Mouse (Mus musculus) thymus, adult 2 months (tissue): Measurements from ENCODE around the gene Prrc2b. TPM values are rescaled to one million over a fixed set of nuclear protein-coding genes. Genes with fewer than 3 reads are reported as not detected.
A peak's percentile ranks its signal among the peaks of the same experiment; 100 is the strongest.

Experiments used
- DNase-seq: peaks from one replicate; pipeline ENCODE4 v3.0.0; 2021
- H3K27ac ChIP-seq: fragments of 200-500 bp; 2 replicates; pipeline ENCODE4 v1.5.1; 2012; ENCODE audit warnings: low read length, control low read depth; ENCODE audit not compliant: control insufficient read depth, insufficient read depth
- H3K27me3 ChIP-seq: fragments of 200-500 bp; 2 replicates; pipeline ENCODE4 v1.6.1; 2012; ENCODE audit warnings: mild to moderate bottlenecking, low read length, moderate library complexity, mixed read lengths; ENCODE audit not compliant: control insufficient read depth, insufficient read depth
- H3K36me3 ChIP-seq: fragments of 200-500 bp; 2 replicates; pipeline ENCODE4 v1.6.1; 2012; ENCODE audit warnings: mild to moderate bottlenecking, low read length, moderate library complexity; ENCODE audit not compliant: control insufficient read depth, insufficient read depth
- H3K4me1 ChIP-seq: fragments of 200-500 bp; replicated peaks from 2 replicates; pipeline ENCODE4 v1.6.1; 2012; ENCODE audit warnings: low read length; ENCODE audit not compliant: control insufficient read depth, insufficient read depth
- H3K4me3 ChIP-seq: fragments of 200-500 bp; 2 replicates; pipeline ENCODE4 v1.5.1; 2012; ENCODE audit warnings: mild to moderate bottlenecking, low read length, control low read depth, moderate library complexity; ENCODE audit not compliant: control insufficient read depth, insufficient read depth
- CTCF ChIP-seq: fragments of 200-500 bp; IDR thresholded peaks from 2 replicates; pipeline ENCODE4 v1.5.1; 2012; ENCODE audit warnings: mild to moderate bottlenecking, control low read depth, low read length, moderate library complexity, borderline replicate concordance; ENCODE audit not compliant: control insufficient read depth, poor library complexity, insufficient read depth; ENCODE audit errors: extremely low read depth
- POLR2A ChIP-seq: fragments of 200-500 bp; IDR thresholded peaks from 2 replicates; pipeline ENCODE4 v1.6.1; 2012; ENCODE audit warnings: mild to moderate bottlenecking, low read length, control low read depth, moderate library complexity; ENCODE audit not compliant: control insufficient read depth, poor library complexity, insufficient read depth; ENCODE audit errors: extremely low read depth
- WGBS: fragments of 180-500 bp; shearing (Covaris S2); methylation state at CpG from one replicate; pipeline ENCODE4 v1.1.7; 2018; 5-methylcytosine and 5-hydroxymethylcytosine counted together
- polyA plus RNA-seq: library from polyadenylated mRNA; depleted of rRNA; stranded (reverse); fragments of >200 nt; gene quantifications from 2 replicates; pipeline ENCODE4 v1.2.3, GENCODE M21; 2012

Prrc2b gene
- polyA plus RNA-seq, 1 experiment, result 104 TPM

DNA sequence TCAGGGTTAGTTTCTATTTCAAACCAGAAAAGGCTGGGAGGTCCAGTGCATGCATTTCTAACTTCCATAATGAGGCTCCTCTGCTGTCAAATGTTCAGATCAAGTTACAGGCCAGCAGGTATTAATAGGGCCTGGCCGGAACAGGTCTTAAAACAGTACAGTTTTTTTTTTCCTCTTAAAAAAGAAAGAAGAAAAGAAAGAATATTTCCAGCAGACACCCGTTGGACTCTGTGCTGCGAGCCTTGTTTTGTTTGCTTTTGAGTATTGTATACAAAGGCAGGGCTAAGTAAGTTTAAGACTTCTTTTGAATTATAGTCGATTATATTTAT, 2.9 kb downstream of the Prrc2b start:
- WGBS, result 53% methylated on average over 4 of the region's 4 CpGs
- Histone ChIP-seq H3K4me3 (no peak overlapping the region), H3K36me3 (no peaks in the 10 kb centered on the region), H3K4me1 (peaks cover 61% of the 10 kb centered on the region), H3K27ac (peak overlapping the region; percentile 29; the same call in 1 of the 2 replicates), H3K27me3 (no peaks in the 10 kb centered on the region)
- TF ChIP-seq POLR2A (no peak), CTCF (no peak)
- no peak for DNase-seq

DNA sequence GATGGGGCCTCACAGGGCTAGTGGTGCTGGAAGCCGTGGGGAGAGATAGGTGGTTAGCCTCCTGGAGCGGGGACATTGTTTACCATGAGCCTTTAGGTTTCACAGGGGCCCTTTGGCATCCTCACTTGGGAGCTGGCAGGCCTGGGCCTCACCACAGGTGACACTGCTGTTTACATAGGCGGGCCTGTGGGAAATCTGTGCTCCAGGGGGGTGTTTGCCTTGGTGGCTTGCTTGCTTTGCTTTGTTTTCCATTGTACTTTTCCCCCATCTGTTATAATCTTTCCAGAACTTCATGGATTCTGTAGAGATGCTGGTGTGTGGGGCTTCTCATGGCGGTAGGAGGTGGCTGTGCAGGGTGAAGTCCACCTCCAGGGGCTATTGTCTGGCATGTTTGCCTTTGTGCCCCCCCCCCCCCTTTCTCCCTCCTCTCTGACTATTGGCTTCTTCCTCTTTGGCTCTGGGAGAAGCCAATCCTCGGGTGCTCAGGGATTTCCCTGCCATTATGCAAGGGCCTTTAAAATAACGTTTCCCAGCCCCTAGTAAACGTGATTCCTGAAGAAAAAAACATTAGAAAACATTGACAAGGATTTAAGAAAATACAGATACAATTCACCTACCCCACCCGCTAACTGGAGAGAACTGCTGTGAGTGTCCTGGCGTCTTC, 3.6 kb downstream of the Prrc2b start:
- DNase-seq, result no peak

DNA sequence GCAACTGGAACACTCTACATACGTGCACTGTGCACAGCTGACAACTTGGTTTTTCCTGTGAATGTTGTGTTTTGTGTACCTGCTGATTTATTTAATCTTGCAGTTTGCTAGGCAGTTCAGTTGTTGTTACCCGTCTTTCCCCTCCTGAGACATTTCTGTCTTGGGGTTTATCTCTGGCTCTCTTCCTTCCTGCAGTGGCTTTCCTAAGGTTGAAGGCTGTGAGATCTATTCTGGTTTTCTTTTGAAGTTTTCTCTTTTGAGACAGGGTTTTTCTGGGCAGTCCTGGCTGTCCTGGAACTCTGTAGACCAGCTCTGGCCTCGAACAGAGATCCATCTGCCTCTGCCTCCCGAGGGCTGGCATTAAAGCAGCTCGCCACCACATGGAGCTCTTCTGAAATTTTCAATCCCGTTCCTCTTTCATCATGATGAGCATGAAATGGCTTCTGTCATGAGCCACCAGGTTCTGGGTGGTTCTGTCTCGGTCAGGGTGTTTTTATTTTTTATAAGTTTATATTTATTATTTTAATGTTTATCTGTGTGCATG, 4.2 kb downstream of the Prrc2b start:
- TF ChIP-seq CTCF, result no peak
- no peak for TF ChIP-seq POLR2A
- Histone ChIP-seq H3K27ac (peak overlapping the region; percentile 29; the same call in 1 of the 2 replicates), H3K27me3 (no peaks in the 10 kb centered on the region), H3K4me3 (no peak overlapping the region), H3K36me3 (no peaks in the 10 kb centered on the region), H3K4me1 (peaks cover 65% of the 10 kb centered on the region)
- WGBS, result 15% methylated on average over 7 of the region's 7 CpGs
- no peak for DNase-seq

More for the DNA sequence above, 3.6 kb downstream of the Prrc2b start:
- TF ChIP-seq CTCF (no peak), POLR2A (no peak)
- no peaks in the 10 kb centered on the region for H3K36me3 ChIP-seq
- WGBS, result 41% methylated on average over 9 of the region's 9 CpGs
- peak overlapping the region; percentile 29; the same call in 1 of the 2 replicates for H3K27ac ChIP-seq
- no peaks in the 10 kb centered on the region for H3K27me3 ChIP-seq
- peaks cover 67% of the 10 kb centered on the region for H3K4me1 ChIP-seq
- no peak overlapping the region for H3K4me3 ChIP-seq

DNA sequence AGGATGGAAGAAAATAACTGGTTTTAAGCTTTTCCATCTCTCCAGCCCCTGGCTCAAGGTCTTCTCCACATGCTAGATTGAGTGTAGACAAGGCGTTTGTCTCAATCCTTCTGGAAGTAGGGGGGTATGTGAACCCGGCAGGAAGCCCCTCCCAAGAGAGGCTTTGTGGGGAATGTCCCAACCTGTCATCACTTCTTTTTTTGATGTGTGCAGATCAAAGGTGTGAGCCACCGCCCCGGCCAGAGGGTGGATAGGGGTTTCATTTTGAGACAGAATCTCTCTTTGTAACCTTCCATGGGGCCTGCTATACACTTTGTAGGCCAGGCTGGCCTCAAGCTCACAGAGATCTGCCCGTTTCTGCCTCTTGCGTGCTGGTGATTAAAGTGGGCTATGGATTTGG, 4.7 kb downstream of the Prrc2b start:
- no peaks in the 10 kb centered on the region for H3K36me3 ChIP-seq
- H3K27me3 ChIP-seq, result no peaks in the 10 kb centered on the region
- WGBS, result 25% methylated on average over 6 of the region's 6 CpGs
- TF ChIP-seq POLR2A, result no peak
- no peak for TF ChIP-seq CTCF
- no peak overlapping the region for H3K27ac ChIP-seq
- H3K4me3 ChIP-seq, result no peak overlapping the region
- peaks cover 59% of the 10 kb centered on the region for H3K4me1 ChIP-seq
- DNase-seq, result no peak

DNA sequence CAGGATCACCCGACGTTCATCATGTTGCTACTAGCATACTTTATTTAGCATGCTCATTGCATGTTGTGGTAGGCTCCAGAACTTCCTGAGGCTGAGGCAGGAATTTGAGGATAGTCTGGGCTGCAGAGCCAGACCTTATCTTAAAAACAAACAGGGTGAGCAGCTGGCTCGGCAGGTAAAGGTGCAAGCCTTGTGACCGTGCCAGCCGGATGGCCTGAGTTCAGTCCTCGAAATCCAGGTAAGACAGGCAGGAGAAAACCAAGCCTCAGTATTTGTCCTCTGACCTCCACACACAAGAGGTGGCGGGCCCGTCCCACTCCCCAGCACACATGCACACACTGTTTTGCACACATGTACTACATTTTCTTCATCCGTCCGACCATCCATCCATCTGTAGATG, 5.8 kb downstream of the Prrc2b start:
- H3K36me3 ChIP-seq, result no peaks in the 10 kb centered on the region
- 95% methylated on average over 10 of the region's 10 CpGs for WGBS
- H3K27me3 ChIP-seq, result no peaks in the 10 kb centered on the region
- H3K4me3 ChIP-seq, result no peak overlapping the region
- no peak overlapping the region for H3K27ac ChIP-seq
- DNase-seq, result no peak
- no peak for TF ChIP-seq POLR2A
- no peak for TF ChIP-seq CTCF
- H3K4me1 ChIP-seq, result peaks cover 59% of the 10 kb centered on the region

DNA sequence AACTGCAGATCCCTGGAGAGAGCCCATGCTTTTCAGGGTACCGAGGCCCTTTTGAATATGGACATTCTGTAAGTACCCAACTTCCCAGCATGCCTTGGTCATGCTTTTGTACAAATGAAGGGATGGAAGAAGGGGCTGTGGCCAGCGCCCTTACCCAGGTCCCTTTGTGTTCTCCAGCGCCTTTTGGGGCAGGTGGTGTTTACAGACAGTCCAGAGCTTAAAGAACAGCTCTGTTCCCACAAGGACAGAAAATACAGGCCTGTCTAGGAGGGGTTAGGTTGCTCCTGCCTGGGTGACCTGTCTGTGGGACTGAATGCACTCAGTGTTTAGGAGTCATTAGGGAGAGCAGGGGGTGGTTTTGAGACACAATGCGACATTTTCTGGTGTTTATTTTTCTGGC, 6.4 kb downstream of the Prrc2b start:
- H3K4me3 ChIP-seq, result no peak overlapping the region
- TF ChIP-seq CTCF (no peak), POLR2A (no peak)
- no peak overlapping the region for H3K27ac ChIP-seq
- no peaks in the 10 kb centered on the region for H3K27me3 ChIP-seq
- peaks cover 56% of the 10 kb centered on the region for H3K4me1 ChIP-seq
- WGBS, result 82% methylated on average over 4 of the region's 4 CpGs
- no peak for DNase-seq
- H3K36me3 ChIP-seq, result no peaks in the 10 kb centered on the region

DNA sequence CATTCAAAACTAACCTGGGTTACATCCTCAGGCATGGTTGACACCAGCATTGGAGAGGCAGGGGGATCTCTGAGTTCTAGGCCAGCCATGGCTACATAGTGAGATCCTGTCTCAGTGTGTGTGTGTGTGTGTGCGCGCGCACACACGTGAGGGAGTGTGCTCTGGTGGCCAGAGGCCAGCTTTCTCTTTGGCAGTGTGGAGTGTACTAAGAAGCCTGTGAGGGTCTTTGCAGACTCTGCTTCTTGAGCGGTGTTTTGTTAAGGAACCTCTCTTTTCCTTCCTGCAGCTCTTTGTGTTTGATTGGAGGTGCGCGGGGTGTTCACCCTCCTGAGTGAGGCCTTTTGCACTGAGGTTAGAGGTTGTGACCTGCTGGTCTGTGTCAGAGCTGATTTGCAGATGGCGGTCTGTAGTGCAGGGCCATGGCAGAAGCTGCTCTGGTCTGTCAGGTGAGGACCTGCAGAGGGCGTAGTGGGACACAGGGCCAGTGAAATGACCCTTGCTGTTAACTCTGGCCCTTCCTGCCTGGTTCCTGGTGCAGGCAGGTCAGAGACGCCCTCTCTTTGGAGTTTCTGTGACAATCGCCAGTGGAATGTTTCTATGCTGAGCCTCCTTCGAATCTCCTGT, 7.8 kb downstream of the Prrc2b start:
- no peaks in the 10 kb centered on the region for H3K27me3 ChIP-seq
- no peaks in the 10 kb centered on the region for H3K36me3 ChIP-seq
- WGBS, result 83% methylated on average over 12 of the region's 12 CpGs
- H3K4me1 ChIP-seq, result peaks cover 51% of the 10 kb centered on the region
- TF ChIP-seq POLR2A (no peak), CTCF (no peak)
- no peak overlapping the region for H3K4me3 ChIP-seq
- no peak for DNase-seq
- H3K27ac ChIP-seq, result no peak overlapping the region
